Mouse (Mus musculus) embryo, embryonic 11.5 days (tissue): Measurements from ENCODE around the gene 1110051M20Rik.

Source experiments
- DNase-seq: peaks from one replicate; pipeline ENCODE4 v3.0.0-alpha.2; 2012; ENCODE audit warnings: low read depth, low spot score

The 1110051M20Rik gene

GRCm38 (mm10) chr2:91349974-91350457 is 94.5 kb downstream of the 1110051M20Rik start:
- DNase-seq, result no peak

GRCm38 (mm10) chr2:91348936-91349335 is 95.6 kb downstream of the 1110051M20Rik start:
- no peak for DNase-seq

- DNase-seq, result no peak
These were observed 98.9 kb downstream of the 1110051M20Rik start for GRCm38 (mm10) chr2:91345644-91346043.

GRCm38 (mm10) chr2:91339591-91339990 is 104.9 kb downstream of the 1110051M20Rik start:
- no peak for DNase-seq

- DNase-seq, result no peak
These were observed 109.4 kb downstream of the 1110051M20Rik start for GRCm38 (mm10) chr2:91335128-91335527.

- DNase-seq, result no peak
These were observed 113.3 kb downstream of the 1110051M20Rik start for GRCm38 (mm10) chr2:91331051-91331843.

GRCm38 (mm10) chr2:91329996-91330738 is 114.3 kb downstream of the 1110051M20Rik start:
- DNase-seq, result no peak

- no peak for DNase-seq
These were observed 115.8 kb downstream of the 1110051M20Rik start for GRCm38 (mm10) chr2:91328729-91329125.

- DNase-seq, result no peak
These were observed 116.4 kb downstream of the 1110051M20Rik start for GRCm38 (mm10) chr2:91327968-91328728.

- no peak for DNase-seq
These were observed 117.7 kb downstream of the 1110051M20Rik start for GRCm38 (mm10) chr2:91326746-91327350.

- DNase-seq, result no peak
These were observed 119.6 kb downstream of the 1110051M20Rik start for GRCm38 (mm10) chr2:91324761-91325421.

- DNase-seq, result no peak
These were observed 120.2 kb downstream of the 1110051M20Rik start for GRCm38 (mm10) chr2:91324346-91324745.

- no peak for DNase-seq
These were observed 122.0 kb downstream of the 1110051M20Rik start for GRCm38 (mm10) chr2:91322490-91322889.

- no peak for DNase-seq
These were observed 122.6 kb downstream of the 1110051M20Rik start for GRCm38 (mm10) chr2:91321923-91322322.

GRCm38 (mm10) chr2:91320559-91321529 is 123.7 kb downstream of the 1110051M20Rik start:
- no peak for DNase-seq

- DNase-seq, result no peak
These were observed 130.3 kb downstream of the 1110051M20Rik start for GRCm38 (mm10) chr2:91314184-91314583.

GRCm38 (mm10) chr2:91312578-91313311 is 131.8 kb downstream of the 1110051M20Rik start:
- no peak for DNase-seq

GRCm38 (mm10) chr2:91309546-91309945 is 135.0 kb downstream of the 1110051M20Rik start:
- DNase-seq, result no peak

GRCm38 (mm10) chr2:91308680-91309079 is 135.8 kb downstream of the 1110051M20Rik start:
- DNase-seq, result no peak
